Mouse (Mus musculus) spleen, adult 2 months (tissue): ENCODE results near the gene Ctnna3. TPM values are rescaled to one million over a fixed set of nuclear protein-coding genes. Genes with fewer than 3 reads are reported as not detected.

Experiments
- DNase-seq, 2 experiments: peaks; one replicate each; pipeline versions ENCODE4 v3.0.0 to v3.0.0-alpha.2; 2012 to 2021; ENCODE audit warnings: low spot score in 2 of 2, low read depth in 1 of 2
- H3K27ac ChIP-seq: fragments of 200-500 bp; 2 replicates; pipeline ENCODE4 v1.5.1; 2012; ENCODE audit warnings: low read length, inconsistent platforms; ENCODE audit not compliant: insufficient read depth
- H3K27me3 ChIP-seq: fragments of 200-500 bp; 2 replicates; pipeline ENCODE4 v1.6.1; 2012; ENCODE audit warnings: mild to moderate bottlenecking, moderate library complexity, low read length, inconsistent platforms; ENCODE audit not compliant: control insufficient read depth, insufficient read depth
- H3K36me3 ChIP-seq: fragments of 200-500 bp; 2 replicates; pipeline ENCODE4 v1.6.1; 2012; ENCODE audit warnings: mild to moderate bottlenecking, low read length, inconsistent platforms; ENCODE audit not compliant: control insufficient read depth, insufficient read depth
- H3K4me1 ChIP-seq: fragments of 200-500 bp; 2 replicates; pipeline ENCODE4 v1.6.1; 2011; ENCODE audit warnings: inconsistent platforms; ENCODE audit not compliant: control insufficient read depth, insufficient read depth, insufficient read length
- H3K4me3 ChIP-seq: fragments of 200-500 bp; 2 replicates; pipeline ENCODE4 v1.5.1; 2011; ENCODE audit warnings: mild to moderate bottlenecking, inconsistent platforms; ENCODE audit not compliant: insufficient read depth, insufficient read length; ENCODE audit errors: extremely low read depth
- CTCF ChIP-seq: fragments of 200-500 bp; IDR thresholded peaks from 2 replicates; pipeline ENCODE4 v1.5.1; 2011; ENCODE audit warnings: mild to moderate bottlenecking, inconsistent platforms; ENCODE audit not compliant: insufficient read depth, insufficient read length, insufficient replicate concordance; ENCODE audit errors: extremely low read depth
- POLR2A ChIP-seq: fragments of 200-500 bp; IDR thresholded peaks from 2 replicates; pipeline ENCODE4 v1.6.1; 2011; ENCODE audit warnings: low read depth, low read length, inconsistent platforms
- WGBS: fragments of 180-500 bp; shearing (Covaris S2); methylation state at CpG from one replicate; pipeline ENCODE4 v1.1.7; 2018; 5-methylcytosine and 5-hydroxymethylcytosine counted together
- polyA plus RNA-seq: library from polyadenylated mRNA; depleted of rRNA; stranded (reverse); fragments of >200 nt; gene quantifications from 2 replicates; pipeline ENCODE4 v1.2.3, GENCODE M21; 2012

The Ctnna3 gene
- polyA plus RNA-seq, 1 experiment = 0.07 TPM

GRCm38 (mm10) chr10:63637987-63638386 is 208.1 kb downstream of the Ctnna3 start:
- H3K27ac ChIP-seq = no peak overlapping the region
- 27% methylated on average over 5 of the region's 5 CpGs for WGBS

GRCm38 (mm10) chr10:63647300-63647699 is 217.4 kb downstream of the Ctnna3 start:
- Histone ChIP-seq H3K27me3 (no peaks in the 10 kb centered on the region), H3K36me3 (no peaks in the 10 kb centered on the region), H3K4me1 (no peaks in the 10 kb centered on the region), H3K27ac (no peak overlapping the region), H3K4me3 (no peak overlapping the region)
- DNase-seq = no peak
- no peak for TF ChIP-seq POLR2A
- TF ChIP-seq CTCF = no peak
- 79% methylated on average over 3 of the region's 3 CpGs for WGBS

More at GRCm38 (mm10) chr10:63637987-63638386, 208.1 kb downstream of the Ctnna3 start:
- Histone ChIP-seq H3K4me1 (no peaks in the 10 kb centered on the region), H3K27me3 (no peaks in the 10 kb centered on the region), H3K4me3 (no peak overlapping the region), H3K36me3 (no peaks in the 10 kb centered on the region)
- no peak for DNase-seq
- TF ChIP-seq CTCF = no peak
- no peak for TF ChIP-seq POLR2A

GRCm38 (mm10) chr10:63650307-63650706 is 220.4 kb downstream of the Ctnna3 start:
- Histone ChIP-seq H3K4me3 (no peak overlapping the region), H3K36me3 (no peaks in the 10 kb centered on the region), H3K27ac (no peak overlapping the region), H3K4me1 (no peaks in the 10 kb centered on the region), H3K27me3 (no peaks in the 10 kb centered on the region)
- WGBS = 72% methylated on average over 3 of the region's 3 CpGs
- DNase-seq = no peak
- TF ChIP-seq POLR2A (no peak), CTCF (no peak)

- DNase-seq = no peak
- Histone ChIP-seq H3K36me3 (no peaks in the 10 kb centered on the region), H3K4me1 (no peaks in the 10 kb centered on the region), H3K4me3 (no peak overlapping the region), H3K27ac (no peak overlapping the region), H3K27me3 (no peaks in the 10 kb centered on the region)
- TF ChIP-seq CTCF (no peak), POLR2A (no peak)
- WGBS = 89% methylated on average over 9 of the region's 9 CpGs
These were observed 223.0 kb downstream of the Ctnna3 start for GRCm38 (mm10) chr10:63652887-63653286.

GRCm38 (mm10) chr10:63653571-63653970 is 223.7 kb downstream of the Ctnna3 start:
- TF ChIP-seq POLR2A (no peak), CTCF (no peak)
- Histone ChIP-seq H3K4me3 (no peak overlapping the region), H3K36me3 (no peaks in the 10 kb centered on the region), H3K27ac (no peak overlapping the region), H3K27me3 (no peaks in the 10 kb centered on the region), H3K4me1 (no peaks in the 10 kb centered on the region)
- WGBS = 95% methylated on average over 3 of the region's 3 CpGs
- DNase-seq = no peak

GRCm38 (mm10) chr10:63654560-63654959 is 224.7 kb downstream of the Ctnna3 start:
- H3K36me3 ChIP-seq = no peaks in the 10 kb centered on the region
- WGBS = 81% methylated on average over 5 of the region's 5 CpGs
- TF ChIP-seq POLR2A = no peak
- no peak for DNase-seq
- H3K27me3 ChIP-seq = no peaks in the 10 kb centered on the region
- H3K27ac ChIP-seq = no peak overlapping the region
- no peaks in the 10 kb centered on the region for H3K4me1 ChIP-seq
- H3K4me3 ChIP-seq = no peak overlapping the region

- Histone ChIP-seq H3K4me3 (no peak overlapping the region), H3K4me1 (no peaks in the 10 kb centered on the region), H3K27me3 (no peaks in the 10 kb centered on the region), H3K27ac (no peak overlapping the region), H3K36me3 (no peaks in the 10 kb centered on the region)
- TF ChIP-seq CTCF (no peak), POLR2A (no peak)
- DNase-seq = no peak
- WGBS = 90% methylated on average over 6 of the region's 6 CpGs
These were observed 246.4 kb downstream of the Ctnna3 start for GRCm38 (mm10) chr10:63676343-63676742.

- DNase-seq = no peak
- TF ChIP-seq POLR2A (no peak), CTCF (no peak)
- WGBS = 63% methylated on average over 3 of the region's 3 CpGs
- Histone ChIP-seq H3K27ac (no peak overlapping the region), H3K36me3 (no peaks in the 10 kb centered on the region), H3K4me3 (no peak overlapping the region), H3K27me3 (no peaks in the 10 kb centered on the region), H3K4me1 (no peaks in the 10 kb centered on the region)
These were observed 259.3 kb downstream of the Ctnna3 start for GRCm38 (mm10) chr10:63689233-63689632.
